Mouse (Mus musculus) urinary bladder, postnatal 25 days (tissue): ENCODE results near the gene Bsn.
"Not testable (repeated sequence)": the region's sequence is repeated elsewhere in the genome, so short reads cannot be mapped to it uniquely, and the experiment has no call there.

Experiments
- DNase-seq: peaks from one replicate; pipeline ENCODE4 v3.0.0; 2022; ENCODE audit warnings: low spot score

The Bsn gene

GRCm38 (mm10) chr9:108196920-108197677, 6.9 kb upstream of the Bsn start:
- no peak for DNase-seq

DNA sequence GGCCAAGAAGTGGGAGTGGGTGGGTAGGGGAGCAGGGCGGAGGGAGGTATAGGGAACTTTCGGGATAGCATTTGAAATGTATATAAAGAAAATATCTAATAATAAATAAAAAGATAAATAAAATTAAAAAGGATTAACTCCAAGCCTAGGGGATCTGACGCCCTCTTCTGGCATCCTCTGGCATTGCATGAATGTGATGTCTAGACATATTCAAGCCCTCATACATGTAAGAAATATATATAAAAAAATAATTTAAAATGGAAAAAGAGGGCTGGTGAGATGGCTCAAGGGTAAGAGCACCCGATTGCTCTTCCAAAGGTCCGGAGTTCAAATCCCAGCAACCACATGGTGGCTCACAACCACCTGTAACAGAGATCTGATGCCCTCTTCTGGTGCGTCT, 6.0 kb upstream of the Bsn start:
- not testable (repeated sequence) for DNase-seq

GRCm38 (mm10) chr9:108189488-108189786, 747 bp downstream of the Bsn start:
- no peak for DNase-seq

GRCm38 (mm10) chr9:108189023-108189422, 1.2 kb downstream of the Bsn start:
- DNase-seq = no peak

GRCm38 (mm10) chr9:108188511-108188910, 1.7 kb downstream of the Bsn start:
- DNase-seq = no peak

DNA sequence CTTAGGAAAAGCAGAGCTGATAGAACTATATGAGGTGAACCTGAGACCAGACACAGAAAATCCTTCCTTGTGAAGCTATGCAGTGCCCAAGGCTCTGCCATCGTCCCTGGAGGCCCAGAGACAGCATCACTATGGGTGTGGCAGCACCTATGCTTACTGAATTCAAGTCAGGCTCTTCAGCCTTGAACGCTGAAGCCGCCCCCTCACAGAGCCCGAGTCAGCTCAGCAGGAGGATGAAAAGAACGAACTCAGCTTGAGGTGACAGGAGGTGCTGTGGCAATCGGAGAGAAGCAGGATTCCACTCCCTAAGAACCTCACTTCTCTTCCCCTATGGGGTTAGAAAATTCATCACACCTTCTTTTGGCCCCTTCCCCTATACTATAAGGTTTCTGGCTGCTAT, 2.6 kb downstream of the Bsn start:
- DNase-seq = no peak

- DNase-seq = no peak
Observed at GRCm38 (mm10) chr9:108185786-108186185, 4.4 kb downstream of the Bsn start.

DNA sequence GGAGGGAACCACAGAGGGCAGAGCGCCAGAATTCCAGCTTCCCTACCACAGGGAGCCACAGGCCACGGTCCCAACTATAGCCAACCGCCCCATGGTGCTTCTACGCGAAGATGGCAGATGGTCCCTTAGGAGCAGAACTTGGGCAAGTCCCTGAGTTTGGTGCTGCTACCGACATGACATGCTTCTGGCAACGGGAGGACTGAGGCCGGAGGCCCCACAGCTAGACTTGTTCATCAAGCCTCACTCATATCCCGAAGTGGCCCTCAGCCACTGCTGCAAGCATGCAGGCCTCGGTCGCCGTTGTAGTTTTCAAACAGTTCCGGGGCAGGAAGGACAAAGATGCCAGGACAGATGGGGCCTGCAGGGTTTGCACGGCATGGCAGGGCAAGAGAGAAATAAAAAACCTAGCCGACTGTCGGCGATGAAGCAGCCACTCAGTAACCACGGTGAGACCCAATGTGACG, 6.6 kb downstream of the Bsn start:
- DNase-seq = no peak

DNA sequence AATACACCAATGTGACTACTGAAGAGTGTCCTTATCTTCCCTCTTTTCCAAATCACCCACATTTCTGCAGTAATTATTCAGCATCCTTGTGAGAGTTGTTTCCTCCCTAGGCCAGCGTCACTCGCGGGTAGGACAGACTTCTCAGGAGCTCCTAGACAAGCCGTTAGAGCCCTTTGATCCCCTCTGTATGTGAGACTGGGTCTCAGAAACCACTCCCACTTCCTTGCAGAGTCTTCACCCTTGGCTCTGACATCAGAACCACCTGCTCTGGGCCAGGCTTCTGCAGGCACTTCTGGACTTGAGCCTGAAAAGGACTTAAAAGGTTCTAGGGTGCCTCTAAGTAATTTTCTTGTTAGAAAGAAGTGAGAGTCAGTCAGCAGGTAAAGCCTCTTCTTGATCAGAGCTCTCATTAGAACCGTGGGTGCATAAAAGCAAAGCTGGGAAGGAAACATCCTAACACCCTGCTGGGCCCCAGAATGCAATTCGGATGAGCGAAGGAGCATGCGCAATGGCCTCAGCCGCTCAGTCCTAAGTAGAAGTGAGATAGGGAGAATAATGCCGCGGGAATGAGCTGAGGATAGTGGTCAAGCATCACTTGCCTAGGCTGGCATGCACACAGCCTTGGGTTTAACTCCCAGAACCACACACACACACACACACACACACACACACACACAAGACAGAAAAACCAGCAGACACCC, 7.2 kb downstream of the Bsn start:
- DNase-seq = no peak

DNA sequence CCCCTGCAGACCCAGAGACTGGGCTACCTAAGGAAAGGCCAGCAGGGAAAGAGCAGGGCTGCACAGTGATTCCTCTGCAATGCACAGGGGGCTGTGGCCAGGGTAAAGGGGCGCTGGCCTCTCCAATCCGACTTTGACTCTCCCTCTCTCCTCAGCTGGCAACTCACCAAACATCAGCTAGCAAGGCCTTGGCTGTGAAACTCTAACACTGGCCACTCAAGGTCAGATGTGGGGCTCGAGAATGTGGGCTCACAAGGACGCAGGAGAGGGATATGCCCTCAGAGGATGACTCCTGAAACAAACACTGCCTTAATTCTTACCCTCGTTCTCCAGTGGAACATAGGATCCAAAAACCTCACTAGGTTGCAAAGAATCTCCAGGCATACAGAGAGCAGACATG, 11.8 kb downstream of the Bsn start:
- DNase-seq = no peak

- DNase-seq = no peak
Observed at GRCm38 (mm10) chr9:108175116-108175838, 14.9 kb downstream of the Bsn start.

GRCm38 (mm10) chr9:108172777-108173350, 17.3 kb downstream of the Bsn start:
- DNase-seq = no peak

DNA sequence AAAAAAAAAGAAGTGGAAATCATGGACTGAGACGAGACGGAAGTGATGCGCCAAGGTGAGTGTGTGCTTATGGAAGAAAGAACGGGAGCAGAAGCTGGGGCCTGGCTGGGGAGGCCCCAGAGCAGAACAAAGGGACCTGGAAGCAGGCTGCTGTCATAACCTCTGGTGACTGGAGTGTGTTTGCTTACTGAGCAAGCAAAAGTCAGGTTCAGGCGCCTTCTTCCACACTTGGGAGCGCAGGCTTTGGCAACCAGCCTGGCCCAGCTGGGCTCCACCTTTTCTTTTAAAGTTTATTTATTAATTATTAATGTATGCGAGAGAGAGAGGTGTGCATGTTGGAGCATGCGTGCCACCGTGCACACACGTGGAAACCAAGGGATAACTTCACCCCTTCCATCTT, 20.4 kb downstream of the Bsn start:
- no peak for DNase-seq

GRCm38 (mm10) chr9:108165143-108165542, 25.0 kb downstream of the Bsn start:
- DNase-seq = no peak

DNA sequence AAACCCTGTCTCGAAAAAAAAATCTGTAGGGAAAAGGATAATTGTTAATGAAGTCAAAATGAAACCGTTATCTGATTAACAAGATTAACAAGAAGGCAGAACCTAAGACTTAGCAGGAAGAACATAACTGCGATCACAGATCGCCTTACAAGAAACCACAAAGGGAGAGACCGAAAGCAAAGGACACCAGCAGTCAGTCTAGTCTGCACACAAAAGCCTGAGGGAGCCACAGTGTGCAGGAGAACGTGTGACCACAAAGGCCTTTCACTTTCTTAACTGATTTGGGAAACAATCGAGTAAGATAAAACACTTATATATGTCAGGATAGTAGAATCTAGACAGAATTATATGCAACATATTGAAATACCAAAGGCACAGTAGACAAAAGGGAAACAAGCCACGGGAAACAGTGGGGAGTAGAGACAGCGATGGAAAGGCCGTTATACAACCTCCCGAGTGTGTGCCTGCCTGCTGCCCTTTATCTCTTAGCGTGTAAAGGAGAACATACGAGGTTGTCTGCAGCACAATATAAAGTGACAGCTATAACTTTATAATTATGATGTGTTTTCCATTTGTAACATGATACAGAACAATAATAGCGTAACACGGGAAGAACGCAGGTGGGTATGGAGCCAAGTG, 26.4 kb downstream of the Bsn start:
- DNase-seq = no peak

DNA sequence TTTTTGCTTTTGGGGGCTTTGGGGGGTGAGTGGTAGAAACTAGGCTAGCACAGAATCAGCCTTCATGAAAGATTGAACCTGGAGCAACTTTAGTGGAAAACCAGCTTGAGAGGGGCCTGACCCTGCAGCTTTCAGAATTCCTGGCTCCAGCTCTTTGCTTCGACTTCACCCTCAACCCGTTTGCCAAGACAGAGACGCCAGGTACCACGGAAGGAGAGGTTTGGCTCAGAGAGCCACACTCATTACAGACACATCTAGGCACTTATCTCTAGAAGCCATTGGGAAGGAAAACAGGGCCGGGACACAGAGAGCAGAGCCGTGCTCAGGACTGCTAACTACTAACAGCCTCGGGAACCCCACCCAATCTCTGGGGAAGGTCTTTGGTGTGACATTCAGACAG, 32.3 kb downstream of the Bsn start:
- no peak for DNase-seq

GRCm38 (mm10) chr9:108157451-108157850, 32.7 kb downstream of the Bsn start:
- DNase-seq = no peak

DNA sequence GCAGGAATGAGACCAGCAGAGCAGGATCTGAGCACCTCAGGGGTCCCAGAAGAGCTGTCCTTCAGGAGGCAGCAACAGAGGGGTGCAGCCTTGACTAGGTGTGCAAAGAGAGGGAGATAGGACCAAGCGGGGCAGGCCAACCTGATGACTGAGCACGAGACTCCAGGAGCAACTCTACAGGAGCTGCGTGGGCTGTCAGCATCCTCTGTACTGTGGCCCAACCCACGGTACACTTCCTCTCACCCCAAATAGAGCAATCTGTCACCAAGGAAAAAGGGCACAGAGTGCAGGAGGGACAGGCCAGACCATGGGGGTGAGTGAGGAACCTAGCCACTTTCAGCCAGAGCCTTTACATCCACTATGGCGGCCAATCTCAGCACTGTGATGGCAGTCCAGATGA, 33.4 kb downstream of the Bsn start:
- no peak for DNase-seq

DNA sequence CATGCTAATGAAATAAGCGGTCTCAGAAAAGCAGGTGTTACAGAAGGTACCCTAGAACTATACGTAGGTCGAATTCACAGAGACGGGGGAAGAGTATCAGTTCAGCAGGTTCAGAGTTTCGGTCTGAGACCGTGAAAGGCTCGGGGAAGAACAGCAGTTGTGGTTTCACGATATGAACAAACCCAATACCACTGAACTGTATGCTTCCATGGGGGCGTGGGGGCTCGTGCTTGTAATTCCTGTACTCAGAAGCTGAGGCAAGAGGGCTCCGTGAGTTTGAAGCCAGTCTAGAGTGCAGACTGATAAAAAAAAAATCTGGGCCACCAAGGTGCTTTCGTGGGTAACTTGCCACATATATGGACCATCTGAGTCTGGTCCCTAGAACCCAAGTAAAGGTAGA, 35.4 kb downstream of the Bsn start:
- DNase-seq = no peak

DNA sequence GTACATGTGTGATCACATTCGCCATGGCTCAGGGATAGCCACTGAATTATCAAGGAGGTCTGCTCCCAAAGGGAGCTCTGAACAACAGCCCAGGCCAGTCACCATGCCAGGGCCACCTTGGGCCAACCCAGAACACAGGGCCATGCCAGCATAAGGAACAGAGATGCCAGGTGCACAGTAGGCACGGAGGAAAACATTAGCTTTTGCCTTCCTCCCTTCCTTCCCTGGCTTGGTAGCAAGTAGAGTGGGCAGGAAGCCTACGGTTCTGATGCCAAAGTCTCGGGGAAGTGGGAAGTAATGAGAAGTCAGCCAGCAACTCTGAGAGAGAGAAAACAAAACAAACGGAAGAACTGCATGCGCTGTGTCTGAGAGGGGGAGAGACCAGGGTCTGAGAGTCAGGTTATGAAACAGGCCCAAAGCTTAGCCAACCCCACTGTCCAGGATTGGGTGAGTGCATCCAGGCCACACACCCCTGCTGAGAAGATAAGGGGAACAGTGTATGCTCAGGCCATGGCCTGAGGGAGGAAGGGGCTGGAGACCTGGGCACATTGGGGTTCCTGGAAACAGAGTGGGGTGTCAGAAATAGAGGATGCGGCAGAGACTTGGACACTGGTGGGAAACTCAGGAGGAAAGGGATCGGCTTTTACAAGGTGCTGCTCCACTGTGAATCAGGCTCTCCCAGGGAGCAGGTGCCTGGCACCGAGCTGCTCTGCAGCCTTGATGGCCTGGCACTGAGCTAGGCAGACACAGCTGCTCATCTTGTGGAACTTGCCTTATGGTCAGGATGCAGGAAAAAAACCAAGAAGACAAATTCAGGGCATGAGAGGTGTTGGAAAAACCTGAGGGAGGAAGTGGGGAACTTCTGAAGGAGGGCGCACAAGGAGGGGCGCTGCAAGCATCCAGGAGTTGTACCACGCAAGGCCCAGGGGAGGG, 36.4 kb downstream of the Bsn start:
- no peak for DNase-seq

- DNase-seq = no peak
Observed at GRCm38 (mm10) chr9:108150486-108150885, 39.7 kb downstream of the Bsn start.
